Mouse (Mus musculus): ENCODE data around the gene Mrpl37.

Mrpl37 gene

GRCm38 (mm10) chr4:107019027-107019426, 47.6 kb downstream of the Mrpl37 start:
- no peak for DNase-seq (ENCODE audit: low spot score in 2 of 2)

GRCm38 (mm10) chr4:107018521-107018920, 48.1 kb downstream of the Mrpl37 start:
- no peak for DNase-seq (ENCODE audit: low spot score in 2 of 2)

GRCm38 (mm10) chr4:107017257-107017656, 49.4 kb downstream of the Mrpl37 start:
- no peak for DNase-seq (ENCODE audit: low spot score in 2 of 2)

GRCm38 (mm10) chr4:107015971-107016511, 50.6 kb downstream of the Mrpl37 start:
- no peak for DNase-seq (ENCODE audit: low spot score in 2 of 2)

GRCm38 (mm10) chr4:107013817-107014260, 52.8 kb downstream of the Mrpl37 start:
- no peak for DNase-seq (ENCODE audit: low spot score in 2 of 2)

GRCm38 (mm10) chr4:107013119-107013816, 53.4 kb downstream of the Mrpl37 start:
- DNase-seq (ENCODE audit: low spot score in 2 of 2): no peak

GRCm38 (mm10) chr4:107012574-107012973, 54.1 kb downstream of the Mrpl37 start:
- DNase-seq (ENCODE audit: low spot score in 2 of 2): no peak

GRCm38 (mm10) chr4:107012005-107012478, 54.6 kb downstream of the Mrpl37 start:
- no peak for DNase-seq (ENCODE audit: low spot score in 2 of 2)

- DNase-seq (ENCODE audit: low spot score in 2 of 2): no peak
These were observed 55.2 kb downstream of the Mrpl37 start for GRCm38 (mm10) chr4:107011325-107012004.

- DNase-seq (ENCODE audit: low spot score in 2 of 2): no peak
These were observed 57.1 kb downstream of the Mrpl37 start for GRCm38 (mm10) chr4:107009548-107009947.

GRCm38 (mm10) chr4:107008161-107008560, 58.5 kb downstream of the Mrpl37 start:
- no peak for DNase-seq (ENCODE audit: low spot score in 2 of 2)

- no peak for DNase-seq (ENCODE audit: low spot score in 2 of 2)
These were observed 59.3 kb downstream of the Mrpl37 start for GRCm38 (mm10) chr4:107007359-107007758.

GRCm38 (mm10) chr4:107006807-107007206, 59.9 kb downstream of the Mrpl37 start:
- no peak for DNase-seq (ENCODE audit: low spot score in 2 of 2)

- peak; percentile 65 to 78 for DNase-seq (ENCODE audit: low spot score in 2 of 2)
These were observed 60.4 kb downstream of the Mrpl37 start for GRCm38 (mm10) chr4:107006229-107006628.

All from natural killer cell, adult 2 months (primary cell).